Comparison of ENCODE assay signal across 8 mouse cellular contexts in the genomic region with DNA sequence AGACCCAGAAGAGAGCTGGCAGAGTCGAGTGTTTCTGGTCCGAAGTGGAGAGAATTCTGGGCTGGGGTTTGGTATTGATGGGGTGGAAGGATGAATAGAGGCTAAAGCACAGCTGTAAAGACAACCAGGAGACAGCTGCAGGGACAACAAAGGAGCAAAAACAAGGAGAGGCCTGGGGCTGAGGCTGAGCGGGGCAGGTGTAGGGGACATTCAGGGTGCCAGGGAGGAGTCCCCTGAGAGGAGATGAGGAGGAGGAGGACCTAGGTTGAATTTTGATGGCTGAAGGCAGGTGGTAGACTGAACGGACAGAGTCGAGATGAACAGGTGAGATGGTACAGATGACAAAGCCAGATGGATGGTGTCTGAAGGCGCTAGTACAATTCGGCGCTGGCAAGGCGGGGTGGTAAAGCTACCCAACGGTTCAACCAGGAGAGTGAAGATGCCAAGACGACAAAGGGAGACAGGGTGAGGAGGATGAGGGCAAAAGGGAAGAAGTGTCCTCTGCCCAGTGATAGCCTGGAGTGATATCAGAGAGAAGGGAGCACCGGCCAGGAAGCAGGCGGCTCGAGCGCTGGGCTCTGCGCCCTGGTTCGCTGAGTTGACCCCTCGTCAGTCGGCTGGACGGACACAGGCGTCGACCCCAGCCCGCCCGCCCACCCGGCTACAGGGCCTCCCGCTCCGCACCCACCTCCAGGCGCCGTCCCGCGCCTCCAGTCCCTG. TPM values are rescaled to one million over a fixed set of nuclear protein-coding genes. Genes with fewer than 3 reads are reported as not detected.
DNase-seq lines count a peak whose midpoint lies in the region; ATAC-seq and TF ChIP-seq lines count a peak whose summit lies in the region.

No protein-coding gene starts in this region.

- H3K4me3 ChIP-seq in heart, adult 2 months, result peak overlapping the region; percentile 74
- H3K4me3 ChIP-seq in ES-Bruce4 (ENCODE audit: low read depth, low read length), result peak overlapping the region; percentile 90
- H3K4me3 ChIP-seq in forebrain, embryonic 16.5 days (replicated peaks; ENCODE audit: low read length), result peak overlapping the region; percentile 81
- H3K4me3 ChIP-seq in liver, postnatal 0 days (ENCODE audit: low read depth, low read length), result peak overlapping the region; percentile 60

- no peak for TF ChIP-seq POLR2A in heart, adult 2 months (IDR thresholded peaks at IDR 0.05; ENCODE audit: insufficient read depth, low read depth, low read length)
- TF ChIP-seq POLR2A in ES-Bruce4 (IDR thresholded peaks at IDR 0.05; ENCODE audit: insufficient read depth, low read length), result no peak

- H3K4me2 ChIP-seq in forebrain, embryonic 16.5 days (ENCODE audit: low read length), result peak overlapping the region; percentile 84
- H3K4me2 ChIP-seq in liver, postnatal 0 days (ENCODE audit: low read depth, low read length), result peak overlapping the region; percentile 91

- peak overlapping the region; percentile 70 for H3K27ac ChIP-seq in heart, adult 2 months
- no peak overlapping the region for H3K27ac ChIP-seq in ES-Bruce4 (ENCODE audit: insufficient read depth, low read length)
- peak overlapping the region; percentile 76 for H3K27ac ChIP-seq in forebrain, embryonic 16.5 days (ENCODE audit: low read length)
- peak overlapping the region; percentile 55 for H3K27ac ChIP-seq in liver, postnatal 0 days (ENCODE audit: low read depth)

- TF ChIP-seq CTCF in heart, adult 2 months (IDR thresholded peaks at IDR 0.05), result no peak
- TF ChIP-seq CTCF in ES-Bruce4 (IDR thresholded peaks at IDR 0.05; ENCODE audit: low read depth, low read length), result no peak
- no peak for TF ChIP-seq CTCF in liver, postnatal 0 days (IDR thresholded peaks at IDR 0.05; ENCODE audit: low read depth)

- H3K4me1 ChIP-seq in heart, adult 2 months (ENCODE audit: control insufficient read depth, insufficient read depth, low read length), result peaks cover 6% of the 10 kb centered on the region
- H3K4me1 ChIP-seq in ES-Bruce4 (ENCODE audit: control insufficient read depth, insufficient read depth, low read length), result no peaks in the 10 kb centered on the region
- H3K4me1 ChIP-seq in forebrain, embryonic 16.5 days (replicated peaks; ENCODE audit: control insufficient read depth, insufficient read depth, low read length), result peaks cover 25% of the 10 kb centered on the region
- peaks cover 15% of the 10 kb centered on the region for H3K4me1 ChIP-seq in liver, postnatal 0 days (ENCODE audit: insufficient read depth)

- no peak for TF ChIP-seq EP300 in heart, adult 2 months (IDR thresholded peaks at IDR 0.05; ENCODE audit: insufficient read depth, low read depth, low read length)
- TF ChIP-seq EP300 in ES-Bruce4 (IDR thresholded peaks at IDR 0.05; ENCODE audit: insufficient read depth, low read depth, low read length), result no peak
- no peak for TF ChIP-seq EP300 in liver, postnatal 0 days (IDR thresholded peaks at IDR 0.05; ENCODE audit: low read depth)

- WGBS in heart, adult 2 months, result 13% methylated on average over 31 of the region's 31 CpGs
- WGBS in forebrain, embryonic 16.5 days, result 6% methylated on average over 22 of the region's 31 CpGs
- 15% methylated on average over 25 of the region's 31 CpGs for WGBS in liver, postnatal 0 days (ENCODE audit: insufficient replicate concordance)

- no peaks in the 10 kb centered on the region for H3K79me2 ChIP-seq in heart, adult 2 months (replicated peaks; ENCODE audit: control insufficient read depth, insufficient read depth, low read length)

- no peaks in the 10 kb centered on the region for H3K9me3 ChIP-seq in ES-Bruce4 (replicated peaks; ENCODE audit: control insufficient read depth, insufficient read depth, low read length, poor library complexity, severe bottlenecking)
- H3K9me3 ChIP-seq in forebrain, embryonic 16.5 days (ENCODE audit: control insufficient read depth, low read length), result no peaks in the 10 kb centered on the region
- H3K9me3 ChIP-seq in liver, postnatal 0 days (ENCODE audit: low read length), result no peaks in the 10 kb centered on the region

- peak overlapping the region; percentile 75 for H3K9ac ChIP-seq in heart, adult 2 months (ENCODE audit: low read depth, low read length)
- peak overlapping the region; percentile 79 for H3K9ac ChIP-seq in ES-Bruce4 (ENCODE audit: low read depth, poor library complexity, severe bottlenecking)
- H3K9ac ChIP-seq in forebrain, embryonic 16.5 days (replicated peaks; ENCODE audit: low read depth, low read length), result peak overlapping the region; percentile 92
- peak overlapping the region; percentile 72 for H3K9ac ChIP-seq in liver, postnatal 0 days (replicated peaks)

- no peaks in the 10 kb centered on the region for H3K36me3 ChIP-seq in heart, adult 2 months (ENCODE audit: control insufficient read depth, insufficient read depth, low read length)
- 0 out of 2 replicates have a peak, but pooled peaks cover 2% of the 10 kb centered on the region for H3K36me3 ChIP-seq in ES-Bruce4 (ENCODE audit: control insufficient read depth, insufficient read depth, low read length, poor library complexity, severe bottlenecking)
- peaks cover 8% of the 10 kb centered on the region; the same call in 1 of the 2 replicates for H3K36me3 ChIP-seq in forebrain, embryonic 16.5 days (ENCODE audit: control insufficient read depth, insufficient read depth)
- H3K36me3 ChIP-seq in liver, postnatal 0 days (replicated peaks; ENCODE audit: insufficient read depth, low read length), result peaks cover 10% of the 10 kb centered on the region

- H3K27me3 ChIP-seq in heart, adult 2 months (ENCODE audit: control insufficient read depth, insufficient read depth, low read length), result no peaks in the 10 kb centered on the region
- no peaks in the 10 kb centered on the region for H3K27me3 ChIP-seq in ES-Bruce4 (ENCODE audit: control insufficient read depth, insufficient read depth, low read length, poor library complexity, severe bottlenecking)
- no peaks in the 10 kb centered on the region for H3K27me3 ChIP-seq in forebrain, embryonic 16.5 days (replicated peaks; ENCODE audit: control insufficient read depth, insufficient read depth, low read length)
- H3K27me3 ChIP-seq in liver, postnatal 0 days (ENCODE audit: insufficient read depth, low read length), result peaks cover 9% of the 10 kb centered on the region

- no peak for DNase-seq in heart, adult 2 months
- DNase-seq in heart, postnatal 10 days, result no peak
- DNase-seq in liver, postnatal 0 days, result no peak
- DNase-seq in adrenal gland, adult 2 months, result no peak
- DNase-seq in layer of hippocampus, adult 8-10 months (ENCODE audit: low spot score in 2 of 2), result no peak

- peak; percentile 49 for ATAC-seq in forebrain, embryonic 16.5 days
- ATAC-seq in liver, postnatal 0 days, result peak; percentile 33
- no peak for ATAC-seq in activated CD4-positive, CD25-positive, alpha-beta regulatory T cell, adult 4 months

- intact Hi-C loops in heart, adult 2 months (cut with DNase I), result no loop called here
- intact Hi-C loops in heart, postnatal 10 days (cut with DNase I), result loop anchor here (2.0 kb wide), 1 partner anchor 17 kb away; no protein-coding TSS in a partner anchor

RNA-seq across cellular contexts. Expression of a gene that starts 0.5 kb away (rescaled TPM):
- total RNA-seq in heart, adult 2 months (2021), result under 1 TPM; 0.14 to 0.47 TPM
- polyA plus RNA-seq in heart, adult 2 months (2012; rRNA removed), result 0.25 and 0.67 TPM in 2 replicates
- total RNA-seq in heart, postnatal 10 days (2021), result 1 to 10 TPM; 1.1 to 1.2 TPM
- 1.9 and 3.6 TPM in 2 replicates for polyA plus RNA-seq in ES-Bruce4 (2011; ENCODE audit: insufficient read depth, insufficient read length, low read depth, missing spikeins)
- polyA plus RNA-seq in forebrain, embryonic 16.5 days (2015; fragmentation: Nextera tagmentation; extraction: Ambion mirVana), result 11.0 and 13.7 TPM in 2 replicates
- 1.5 and 1.7 TPM in 2 replicates for polyA plus RNA-seq in liver, postnatal 0 days (2015; fragmentation: Nextera tagmentation; extraction: Ambion mirVana)
- 1 to 10 TPM; 1.0 to 1.1 TPM for total RNA-seq in adrenal gland, adult 2 months (2021)
- polyA plus RNA-seq in adrenal gland, adult 2 months (2012; rRNA removed), result 0.48 and 0.53 TPM in 2 replicates
- 1 to 10 TPM; 2.2 to 3.5 (median 2.9) TPM for total RNA-seq in layer of hippocampus, adult 8-10 months (2022)
- polyA plus RNA-seq in activated CD4-positive, CD25-positive, alpha-beta regulatory T cell, adult 4 months (2017; shearing (Covaris generic)), result under 1 TPM; 0.29 to 0.58 TPM

RNA-seq across cellular contexts. Expression of a gene that starts 15.8 kb away (rescaled TPM):
- 1 to 10 TPM; 2.8 TPM for total RNA-seq in heart, adult 2 months (2021)
- 7.9 and 8.2 TPM in 2 replicates for polyA plus RNA-seq in heart, adult 2 months (2012; rRNA removed)
- 1 to 10 TPM; 4.6 to 5.9 TPM for total RNA-seq in heart, postnatal 10 days (2021)
- polyA plus RNA-seq in ES-Bruce4 (2011; ENCODE audit: insufficient read depth, insufficient read length, low read depth, missing spikeins), result 0.46 and 0.48 TPM in 2 replicates
- 1.5 and 2.0 TPM in 2 replicates for polyA plus RNA-seq in forebrain, embryonic 16.5 days (2015; fragmentation: Nextera tagmentation; extraction: Ambion mirVana)
- 8.4 and 9.1 TPM in 2 replicates for polyA plus RNA-seq in liver, postnatal 0 days (2015; fragmentation: Nextera tagmentation; extraction: Ambion mirVana)
- 10 to 100 TPM; 15.5 to 36.2 TPM for total RNA-seq in adrenal gland, adult 2 months (2021)
- 42.4 and 44.6 TPM in 2 replicates for polyA plus RNA-seq in adrenal gland, adult 2 months (2012; rRNA removed)
- 1 to 10 TPM; 3.1 to 7.1 (median 4.5) TPM for total RNA-seq in layer of hippocampus, adult 8-10 months (2022)
- polyA plus RNA-seq in activated CD4-positive, CD25-positive, alpha-beta regulatory T cell, adult 4 months (2017; shearing (Covaris generic)), result 10 to 100 TPM; 43.3 to 60.2 TPM

RNA-seq across cellular contexts. Expression of a gene that starts 18.4 kb away (rescaled TPM):
- total RNA-seq in heart, adult 2 months (2021), result 1 to 10 TPM; 7.7 to 8.4 TPM
- polyA plus RNA-seq in heart, adult 2 months (2012; rRNA removed), result 7.0 and 9.3 TPM in 2 replicates
- 10 to 100 TPM; 19.0 to 20.5 TPM for total RNA-seq in heart, postnatal 10 days (2021)
- polyA plus RNA-seq in ES-Bruce4 (2011; ENCODE audit: insufficient read depth, insufficient read length, low read depth, missing spikeins), result 26.3 and 33.1 TPM in 2 replicates
- 20.9 and 21.5 TPM in 2 replicates for polyA plus RNA-seq in forebrain, embryonic 16.5 days (2015; fragmentation: Nextera tagmentation; extraction: Ambion mirVana)
- 8.5 and 9.0 TPM in 2 replicates for polyA plus RNA-seq in liver, postnatal 0 days (2015; fragmentation: Nextera tagmentation; extraction: Ambion mirVana)
- 10 to 100 TPM; 41.2 to 51.4 TPM for total RNA-seq in adrenal gland, adult 2 months (2021)
- polyA plus RNA-seq in adrenal gland, adult 2 months (2012; rRNA removed), result 27.8 and 36.4 TPM in 2 replicates
- 10 to 100 TPM; 10.4 to 20.8 (median 16.3) TPM for total RNA-seq in layer of hippocampus, adult 8-10 months (2022)
- 10 to 100 TPM; 70.6 to 78.6 TPM for polyA plus RNA-seq in activated CD4-positive, CD25-positive, alpha-beta regulatory T cell, adult 4 months (2017; shearing (Covaris generic))

RNA-seq across cellular contexts. Expression of a gene that starts 19.4 kb away (rescaled TPM):
- 10 to 100 TPM; 82.3 to 83.5 TPM for total RNA-seq in heart, adult 2 months (2021)
- polyA plus RNA-seq in heart, adult 2 months (2012; rRNA removed), result 71.8 and 104 TPM in 2 replicates
- total RNA-seq in heart, postnatal 10 days (2021), result 100 to 1,000 TPM; 100 to 101 TPM
- 129 and 137 TPM in 2 replicates for polyA plus RNA-seq in ES-Bruce4 (2011; ENCODE audit: insufficient read depth, insufficient read length, low read depth, missing spikeins)
- 124 and 126 TPM in 2 replicates for polyA plus RNA-seq in forebrain, embryonic 16.5 days (2015; fragmentation: Nextera tagmentation; extraction: Ambion mirVana)
- 28.1 and 32.6 TPM in 2 replicates for polyA plus RNA-seq in liver, postnatal 0 days (2015; fragmentation: Nextera tagmentation; extraction: Ambion mirVana)
- total RNA-seq in adrenal gland, adult 2 months (2021), result 100 to 1,000 TPM in 1 of 2 experiments, 10 to 100 TPM in 1; 90.6 to 125 TPM
- polyA plus RNA-seq in adrenal gland, adult 2 months (2012; rRNA removed), result 51.7 and 56.3 TPM in 2 replicates
- total RNA-seq in layer of hippocampus, adult 8-10 months (2022), result 100 to 1,000 TPM in 1 of 4 experiments, 10 to 100 TPM in 3; 89.6 to 135 (median 97.5) TPM
- 100 to 1,000 TPM; 123 to 178 TPM for polyA plus RNA-seq in activated CD4-positive, CD25-positive, alpha-beta regulatory T cell, adult 4 months (2017; shearing (Covaris generic))

RNA-seq across cellular contexts. Expression of a gene that starts 31.2 kb away (rescaled TPM):
- total RNA-seq in heart, adult 2 months (2021), result 1 to 10 TPM; 8.0 to 8.4 TPM
- polyA plus RNA-seq in heart, adult 2 months (2012; rRNA removed), result 11.7 and 19.0 TPM in 2 replicates
- total RNA-seq in heart, postnatal 10 days (2021), result 10 to 100 TPM; 14.0 to 16.0 TPM
- polyA plus RNA-seq in ES-Bruce4 (2011; ENCODE audit: insufficient read depth, insufficient read length, low read depth, missing spikeins), result 0.93 and 1.5 TPM in 2 replicates
- 11.1 and 12.4 TPM in 2 replicates for polyA plus RNA-seq in forebrain, embryonic 16.5 days (2015; fragmentation: Nextera tagmentation; extraction: Ambion mirVana)
- polyA plus RNA-seq in liver, postnatal 0 days (2015; fragmentation: Nextera tagmentation; extraction: Ambion mirVana), result 3.0 TPM in 2 replicates
- 1 to 10 TPM; 5.5 to 8.0 TPM for total RNA-seq in adrenal gland, adult 2 months (2021)
- polyA plus RNA-seq in adrenal gland, adult 2 months (2012; rRNA removed), result 5.6 and 5.9 TPM in 2 replicates
- 1 to 10 TPM; 4.4 to 6.0 (median 5.4) TPM for total RNA-seq in layer of hippocampus, adult 8-10 months (2022)
- polyA plus RNA-seq in activated CD4-positive, CD25-positive, alpha-beta regulatory T cell, adult 4 months (2017; shearing (Covaris generic)), result under 1 TPM in 1 of 2 experiments, not detected in 1; 0.25 TPM
